Mouse (Mus musculus) embryonic facial prominence, embryonic 12.5 days (tissue): ENCODE data around the gene Gm14781. TPM values are rescaled to one million over a fixed set of nuclear protein-coding genes. Genes with fewer than 3 reads are reported as not detected.
"Not testable (repeated sequence)": the region's sequence is repeated elsewhere in the genome, so short reads cannot be mapped to it uniquely, and the experiment has no call there.

Experiments used
- ATAC-seq: fragments of 200-750 bp; cut with Nextera tagmentation; 2 replicates; pipeline ENCODE4 v1.8.0; 2017; ENCODE audit not compliant: insufficient number of reproducible peaks, insufficient read depth, low FRiP score, low TSS enrichment
- H3K27ac ChIP-seq: fragments of 300-500 bp; sonication (generic); 2 replicates; pipeline ENCODE4 v1.5.1; 2016; ENCODE audit warnings: mild to moderate bottlenecking
- H3K27me3 ChIP-seq: fragments of 300-500 bp; sonication (generic); 2 replicates; pipeline ENCODE4 v1.6.1; 2016; ENCODE audit warnings: mild to moderate bottlenecking, moderate library complexity
- H3K36me3 ChIP-seq: fragments of 300-500 bp; sonication (generic); 2 replicates; pipeline ENCODE4 v1.6.1; 2016; ENCODE audit warnings: mild to moderate bottlenecking
- H3K4me1 ChIP-seq: fragments of 300-500 bp; sonication (generic); 2 replicates; pipeline ENCODE4 v1.6.1; 2016
- H3K4me2 ChIP-seq: fragments of 300-500 bp; sonication (generic); replicated peaks from 2 replicates; pipeline ENCODE4 v1.6.1; 2016; ENCODE audit warnings: mild to moderate bottlenecking, moderate library complexity
- H3K4me3 ChIP-seq: fragments of 300-500 bp; sonication (generic); 2 replicates; pipeline ENCODE4 v1.5.1; 2016; ENCODE audit warnings: mild to moderate bottlenecking
- H3K9ac ChIP-seq: fragments of 300-500 bp; sonication (generic); 2 replicates; pipeline ENCODE4 v1.6.1; 2016; ENCODE audit warnings: mild to moderate bottlenecking, moderate library complexity
- H3K9me3 ChIP-seq: fragments of 300-500 bp; sonication (generic); 2 replicates; pipeline ENCODE4 v1.6.1; 2016; ENCODE audit warnings: mild to moderate bottlenecking, moderate library complexity
- WGBS: fragments of 180-500 bp; shearing (Covaris S2); methylation state at CpG from one replicate; pipeline ENCODE4 v1.1.7; 2016; 5-methylcytosine and 5-hydroxymethylcytosine counted together
- polyA plus RNA-seq: library from polyadenylated mRNA; unstranded; fragments of >200 nt; fragmentation: Nextera tagmentation; extraction: Ambion mirVana; gene quantifications from 2 replicates; pipeline ENCODE4 v1.2.1, GENCODE M21; 2016

Gm14781 gene
- polyA plus RNA-seq = not detected in 2 replicates

GRCm38 (mm10) chrX:91631894-91632293 is at the start of gene Gm14781:
Gene Gm14781, plus strand, starts transcription at chrX:91632194.
- H3K27ac ChIP-seq, H3K9me3 ChIP-seq, H3K27me3 ChIP-seq, H3K4me1 ChIP-seq, ATAC-seq, H3K9ac ChIP-seq, H3K36me3 ChIP-seq, H3K4me2 ChIP-seq, H3K4me3 ChIP-seq: not testable (repeated sequence)
- WGBS = 65% methylated on average over 1 of the region's 1 CpGs

DNA sequence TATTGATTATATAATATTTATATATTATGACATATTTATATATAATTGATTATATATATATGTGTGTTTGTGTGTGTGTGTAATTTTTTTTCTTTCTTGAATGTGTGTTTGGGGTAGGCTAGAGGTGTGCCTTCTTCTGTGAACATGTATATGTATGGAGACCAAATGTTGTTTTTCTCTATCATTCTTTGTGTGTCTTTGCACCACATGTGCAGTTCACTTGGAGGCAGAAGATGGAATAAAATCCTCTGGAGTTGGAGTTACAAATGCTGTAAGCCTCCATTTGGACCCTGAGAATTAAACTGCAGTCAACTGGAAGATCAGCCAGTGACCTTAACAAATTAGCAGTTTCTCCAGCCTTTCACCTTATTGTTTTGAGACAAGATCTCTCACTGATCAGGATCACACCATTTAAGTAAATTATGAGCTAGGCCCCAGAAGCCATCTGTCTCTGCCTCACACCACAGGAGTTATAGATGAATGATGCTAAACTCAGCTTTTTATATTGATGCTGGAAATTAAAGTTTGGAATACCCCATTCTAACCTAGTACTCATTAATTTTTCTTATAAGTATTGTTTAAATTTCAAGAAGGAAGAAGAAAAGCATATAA is 23.1 kb downstream of the Gm14781 start:
- ATAC-seq, H3K9me3 ChIP-seq, H3K27ac ChIP-seq, H3K4me1 ChIP-seq, H3K9ac ChIP-seq, H3K4me2 ChIP-seq, H3K27me3 ChIP-seq, H3K4me3 ChIP-seq, H3K36me3 ChIP-seq: not testable (repeated sequence)

Other genes with a start within 250 kb of the Gm14781 start
- gene Gm5072, start 239.7 kb upstream of the Gm14781 start, polyA plus RNA-seq = not detected in 2 replicates
- not detected in 2 replicates for gene Gm8914, start 152.1 kb upstream of the Gm14781 start, polyA plus RNA-seq
- not detected in 2 replicates for gene 1700084M14Rik, start 56.3 kb upstream of the Gm14781 start, polyA plus RNA-seq
- gene Mageb5, start 150.8 kb downstream of the Gm14781 start, polyA plus RNA-seq = not detected in 2 replicates